Mouse (Mus musculus) kidney, postnatal 14 days (tissue): ENCODE results near the gene Per1.

ENCODE experiments used
- DNase-seq: peaks from one replicate; pipeline ENCODE4 v3.0.0; 2022; ENCODE audit warnings: mixed read lengths

Gene Per1

DNA sequence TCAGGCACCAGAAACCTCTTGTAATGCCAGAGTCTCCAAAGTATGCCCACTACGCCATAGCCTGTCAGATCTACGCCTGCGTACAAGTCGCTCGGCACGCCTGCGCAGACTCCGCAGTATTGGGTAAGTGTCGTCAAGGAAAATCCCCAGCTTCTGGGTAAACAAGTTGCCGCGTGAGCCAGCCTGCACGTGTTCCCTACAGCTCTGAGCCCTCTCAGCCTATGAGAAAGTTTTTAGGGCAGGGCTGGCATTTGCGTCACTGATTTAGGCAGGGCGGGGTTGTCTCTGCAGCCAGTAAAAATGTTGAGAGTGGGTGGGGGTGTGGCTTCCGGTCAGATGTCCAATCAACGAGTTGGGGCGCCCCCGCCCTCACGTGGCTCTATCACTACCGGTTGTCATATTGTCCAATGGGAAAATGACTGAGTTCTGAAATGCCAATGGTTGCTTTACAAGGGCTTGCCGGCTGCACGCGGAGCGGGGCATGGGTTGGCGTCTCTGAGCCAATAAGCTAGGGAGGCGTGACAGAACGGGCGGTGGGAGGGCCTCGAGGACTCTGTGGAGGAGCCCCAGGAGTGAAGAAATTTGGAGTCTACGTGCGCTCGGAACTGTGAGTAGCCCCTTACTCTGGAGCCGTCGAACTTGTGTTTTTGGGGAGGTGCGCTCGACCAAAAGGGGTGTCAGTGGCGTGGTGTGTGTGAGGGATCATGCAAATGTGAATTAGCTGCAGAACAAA, at the start of gene Per1:
Per1 (plus strand) TSS at position 521 of the 733 bp plus-strand sequence.
- peak; percentile 100 for DNase-seq

DNA sequence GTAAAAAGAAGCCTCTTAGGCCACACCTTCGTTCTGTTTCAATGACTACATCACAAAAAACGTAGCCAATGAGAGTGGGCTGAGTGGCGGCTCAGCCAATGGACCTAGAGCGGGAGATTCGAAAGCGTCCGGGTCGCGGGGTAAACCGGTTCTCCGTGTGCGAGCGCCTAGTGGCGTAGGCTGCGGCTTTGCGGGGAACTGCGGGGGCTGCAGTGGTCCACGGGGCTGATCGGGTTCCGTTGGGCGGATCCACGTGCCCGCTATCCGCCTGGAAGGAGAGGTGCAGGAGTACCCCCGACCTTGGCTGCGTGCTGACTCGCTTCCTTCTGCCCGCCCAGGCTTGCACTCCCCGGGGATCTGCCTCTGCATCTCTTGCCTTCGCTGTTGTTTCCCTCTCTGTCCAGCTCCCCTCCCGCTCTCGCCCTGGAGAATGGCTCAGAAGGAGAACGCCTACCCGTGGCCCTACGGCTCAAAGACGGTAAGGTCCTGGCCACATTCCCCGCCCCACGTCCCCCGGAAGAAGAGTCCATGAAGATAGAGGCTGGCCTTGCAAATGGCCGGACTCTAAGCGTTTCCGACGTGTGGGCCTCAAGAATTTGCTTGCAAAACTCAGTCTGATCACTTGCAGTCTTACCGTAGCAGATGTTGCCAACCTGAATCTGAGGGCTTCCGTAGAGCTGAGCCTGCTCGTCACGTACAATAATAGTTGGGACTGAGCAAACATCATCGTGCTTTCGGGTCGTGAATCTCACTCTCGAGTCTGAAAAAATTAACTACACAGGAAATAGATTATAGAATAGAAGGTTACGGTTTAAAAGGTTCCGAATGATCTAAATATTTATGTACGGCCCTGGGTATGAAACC, 49.3 kb upstream of the Per1 start, which contains the start of gene Aurkb:
Aurkb (plus strand) TSS at position 117 of the 864 bp plus-strand sequence.
- DNase-seq, result peak; percentile 90

DNA sequence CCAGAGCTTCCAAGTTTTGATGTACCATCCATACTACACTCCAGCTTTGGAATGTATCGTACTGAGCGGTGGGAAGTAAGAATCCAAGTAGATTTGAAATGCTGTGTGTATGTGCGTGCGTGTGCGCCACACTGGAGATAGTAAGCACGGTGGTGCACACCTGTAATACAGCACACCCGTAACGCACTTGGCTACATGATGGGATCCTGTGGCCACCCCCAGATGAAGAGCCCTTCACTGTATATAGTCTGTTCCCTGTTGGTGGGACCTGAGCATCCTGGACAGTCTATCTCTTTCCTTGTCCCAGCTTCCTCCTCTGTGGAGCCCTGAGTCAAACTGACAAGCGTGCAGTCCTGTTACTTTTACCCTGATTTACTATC, 48.6 kb upstream of the Per1 start:
- DNase-seq, result no peak

DNA sequence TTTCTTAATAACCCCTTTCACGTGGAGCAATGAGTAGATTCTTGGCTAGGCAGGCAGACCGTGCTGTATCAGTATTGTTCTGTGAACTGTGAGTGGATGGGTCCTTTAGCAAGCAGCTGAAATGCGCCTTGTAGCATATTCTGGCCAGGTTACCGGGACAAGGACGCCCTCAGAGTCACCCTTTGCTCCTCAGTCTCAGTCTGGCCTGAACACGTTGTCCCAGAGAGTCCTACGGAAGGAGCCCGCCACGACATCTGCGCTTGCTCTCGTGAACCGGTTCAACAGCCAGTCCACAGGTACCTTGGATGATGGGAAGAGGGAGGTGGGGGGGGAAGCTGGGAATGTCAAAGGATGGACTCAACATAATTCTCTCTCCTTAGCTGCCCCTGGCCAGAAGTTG, 47.4 kb upstream of the Per1 start:
- no peak for DNase-seq

DNA sequence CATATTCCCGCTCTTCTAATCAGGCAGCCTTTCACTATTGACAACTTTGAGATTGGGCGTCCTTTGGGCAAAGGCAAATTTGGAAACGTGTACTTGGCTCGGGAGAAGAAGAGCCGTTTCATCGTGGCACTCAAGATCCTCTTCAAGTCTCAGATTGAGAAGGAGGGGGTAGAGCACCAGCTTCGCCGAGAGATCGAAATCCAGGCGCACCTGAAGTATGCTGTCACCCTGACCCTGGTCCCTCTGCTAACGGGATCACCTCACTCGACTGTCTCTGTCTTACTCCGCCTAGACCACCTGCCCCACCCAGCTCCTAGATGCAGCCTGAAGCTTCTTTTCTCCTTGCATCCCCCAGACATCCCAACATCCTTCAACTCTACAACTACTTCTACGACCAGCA, 46.9 kb upstream of the Per1 start:
- DNase-seq, result no peak

DNA sequence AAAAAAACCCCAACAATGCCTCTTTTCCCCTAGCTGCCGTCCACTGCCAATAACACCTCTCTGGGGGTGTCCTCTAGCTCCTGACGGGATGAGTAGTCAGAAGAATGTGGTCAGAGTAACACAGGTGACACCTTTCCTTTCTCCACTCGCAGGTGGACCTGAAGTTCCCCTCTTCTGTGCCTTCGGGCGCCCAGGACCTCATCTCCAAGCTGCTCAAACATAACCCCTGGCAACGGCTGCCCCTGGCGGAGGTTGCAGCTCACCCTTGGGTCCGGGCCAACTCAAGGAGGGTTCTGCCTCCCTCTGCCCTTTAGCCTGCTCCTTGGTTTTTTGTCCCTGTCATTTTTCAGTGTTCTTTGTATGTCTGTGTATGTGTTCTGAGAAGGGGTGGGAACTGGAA, 44.3 kb upstream of the Per1 start:
- DNase-seq, result no peak

DNA sequence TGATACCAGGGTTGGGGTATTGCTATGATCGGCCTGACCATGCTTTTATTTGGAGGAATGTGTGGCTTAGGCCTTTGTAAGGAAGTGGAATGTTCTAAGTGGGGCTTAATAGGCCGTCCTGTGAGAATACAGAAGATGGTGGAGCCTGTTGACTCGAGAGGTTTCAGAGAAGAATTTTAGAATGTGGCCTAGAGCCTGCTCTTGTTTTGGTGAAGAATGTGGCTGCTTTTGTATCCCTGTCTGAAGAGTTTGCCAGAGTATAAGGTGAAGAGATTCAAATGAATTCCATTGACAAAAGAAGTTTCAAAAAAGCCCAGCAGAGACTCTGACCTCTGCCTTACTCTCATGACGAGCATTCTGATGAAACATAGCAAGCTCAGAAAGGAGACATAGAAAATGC, 43.2 kb upstream of the Per1 start:
- DNase-seq, result no peak

DNA sequence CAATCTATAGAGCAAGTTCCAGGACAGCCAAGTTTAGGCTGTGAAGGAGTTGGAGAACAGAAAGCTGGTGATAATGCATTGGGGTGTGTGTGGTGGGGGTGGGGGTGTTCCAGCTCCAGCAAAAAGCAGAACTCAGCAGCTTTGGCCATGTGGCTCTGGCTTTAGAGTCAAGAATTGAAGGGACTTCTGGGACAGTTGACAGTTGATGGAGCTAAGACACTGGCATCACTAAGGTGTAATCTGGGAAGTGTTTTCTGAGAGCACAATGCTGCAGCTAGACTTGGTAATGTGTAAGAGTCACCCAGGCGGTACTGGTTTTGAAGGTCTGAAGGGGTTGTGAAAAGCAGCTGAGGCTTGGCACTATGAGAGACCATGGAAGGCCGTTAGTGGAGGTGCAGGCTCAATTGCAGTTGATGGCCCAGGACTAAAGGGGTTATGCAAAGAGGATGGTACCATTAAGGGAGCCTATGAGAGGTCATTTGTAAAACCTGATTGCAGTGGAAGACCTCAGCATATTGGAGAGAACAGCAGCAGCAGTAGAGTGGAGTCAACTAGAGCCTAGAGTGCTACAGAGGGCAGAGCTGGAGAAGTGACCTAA, 42.1 kb upstream of the Per1 start:
- no peak for DNase-seq

DNA sequence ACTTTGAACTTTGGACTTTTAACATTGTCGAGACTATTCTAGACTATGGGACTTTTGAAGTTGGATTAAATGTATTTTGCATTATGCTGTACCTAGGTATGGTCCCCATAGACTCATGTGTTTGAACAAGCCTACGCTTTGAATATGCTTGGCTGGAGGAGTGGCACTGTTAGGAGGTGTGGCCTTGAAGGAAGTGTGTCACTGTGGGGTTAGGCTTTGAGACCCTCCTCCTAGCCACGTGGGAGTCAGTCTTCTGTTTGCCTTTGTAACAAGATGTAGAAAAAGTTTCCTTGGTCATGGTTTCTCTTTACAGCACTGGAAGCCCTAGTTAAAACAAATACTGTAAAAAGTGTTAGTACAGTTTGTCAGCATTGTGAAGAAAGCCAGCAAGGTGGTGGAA, 41.2 kb upstream of the Per1 start:
- no peak for DNase-seq

DNA sequence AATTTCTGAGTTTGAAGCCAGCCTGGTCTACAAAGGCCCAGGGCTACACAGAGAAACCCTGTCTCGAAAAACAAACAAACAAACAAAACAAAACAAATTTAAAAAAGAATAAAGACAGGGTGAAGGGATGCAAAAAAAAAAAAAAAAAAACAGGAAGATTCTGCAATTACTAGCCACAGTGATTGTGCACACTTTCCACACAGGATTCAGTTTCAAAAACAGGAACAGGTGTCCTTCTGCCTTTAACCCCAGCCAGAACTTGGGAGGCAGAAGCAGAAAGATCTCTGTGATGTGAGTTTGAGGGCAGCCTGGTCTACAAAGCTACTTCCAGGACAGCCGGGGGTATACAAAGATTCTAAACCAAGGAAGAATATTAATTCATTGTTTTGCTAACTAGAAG, 36.8 kb upstream of the Per1 start:
- DNase-seq, result no peak

DNA sequence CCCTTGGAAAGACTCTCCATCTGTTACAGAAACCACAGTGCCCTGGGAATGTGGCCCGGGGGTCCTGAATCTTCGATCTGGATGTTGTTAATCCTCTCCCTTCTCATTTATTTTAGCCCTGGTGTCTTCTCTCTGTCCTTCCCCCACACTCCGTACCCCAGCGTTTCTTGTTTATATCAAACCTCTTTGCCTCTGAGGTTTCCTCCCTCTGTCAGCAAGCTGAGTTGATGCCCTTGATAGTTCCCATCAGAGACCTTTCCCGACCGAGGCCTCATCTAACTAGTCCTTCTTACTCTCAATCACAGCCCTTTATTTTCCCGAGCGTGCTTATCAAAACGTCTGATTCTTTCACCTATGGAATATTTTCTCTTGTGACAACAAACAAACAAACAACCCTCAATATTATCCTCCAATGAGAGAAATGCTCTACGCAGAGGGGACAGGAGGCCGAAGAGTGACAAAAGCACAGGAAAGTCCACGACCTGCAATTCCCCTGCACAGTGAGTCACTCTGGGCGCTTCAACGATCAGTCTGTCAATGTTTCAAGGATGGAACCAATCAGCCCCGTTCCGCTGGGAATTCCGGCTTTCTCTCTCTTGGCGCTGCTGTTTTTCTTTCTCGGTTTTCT, 36.2 kb upstream of the Per1 start:
- DNase-seq, result no peak

DNA sequence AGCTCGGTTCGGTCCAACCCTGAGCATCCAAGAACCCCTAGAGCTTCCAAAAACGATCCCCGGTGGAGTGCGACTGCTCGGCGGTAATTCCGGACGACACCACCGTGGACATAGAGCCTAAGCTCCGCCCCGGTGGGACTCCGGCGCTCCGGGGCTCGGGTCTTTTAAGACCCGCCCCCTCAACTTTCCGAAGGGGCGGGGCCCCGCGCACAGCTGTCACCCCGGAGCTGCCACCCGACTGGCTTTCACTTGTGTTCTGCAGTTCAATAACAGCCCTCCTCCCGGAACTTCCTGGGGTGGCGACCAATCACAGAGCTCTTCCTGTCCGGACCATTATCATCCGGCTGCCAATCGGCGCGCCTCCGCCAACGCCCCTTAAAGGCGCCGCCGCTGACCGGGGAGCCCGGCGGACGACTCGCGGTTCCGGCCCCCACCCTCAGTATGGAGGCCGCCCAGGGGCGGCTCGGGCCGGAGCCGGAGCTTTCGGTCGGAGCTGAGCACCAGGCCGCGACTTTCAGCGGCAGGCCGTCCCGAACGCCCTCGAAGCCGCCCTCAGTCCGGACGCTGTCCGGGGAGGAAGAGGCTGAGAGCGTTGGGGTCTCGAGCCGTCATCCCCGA, 35.6 kb upstream of the Per1 start, which contains the start of gene Borcs6:
Borcs6 (plus strand) TSS at position 361 of the 618 bp plus-strand sequence.
- DNase-seq, result peak; percentile 98

DNA sequence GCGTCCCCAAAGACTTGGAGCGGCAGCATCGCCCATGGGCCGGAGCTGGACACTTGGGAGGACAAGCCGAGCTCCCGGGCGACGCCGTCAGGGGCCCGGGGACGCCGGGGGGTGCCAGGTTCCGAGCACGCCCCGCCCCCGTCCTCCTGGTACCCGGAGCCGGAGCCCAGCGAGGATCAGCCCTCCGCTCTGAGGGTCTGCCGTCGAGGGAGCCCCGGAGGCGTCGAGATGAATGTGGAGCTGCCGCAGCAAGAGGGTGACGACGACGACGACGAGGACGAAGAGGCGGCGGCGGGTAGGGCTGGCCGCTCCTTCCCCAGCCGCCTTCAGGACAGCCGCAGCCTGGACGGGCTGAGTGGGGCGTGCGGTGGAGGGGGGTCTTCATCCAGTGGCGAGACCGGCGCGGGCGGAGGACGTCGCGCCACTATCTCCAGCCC, 35.0 kb upstream of the Per1 start:
- peak; percentile 72 for DNase-seq

DNA sequence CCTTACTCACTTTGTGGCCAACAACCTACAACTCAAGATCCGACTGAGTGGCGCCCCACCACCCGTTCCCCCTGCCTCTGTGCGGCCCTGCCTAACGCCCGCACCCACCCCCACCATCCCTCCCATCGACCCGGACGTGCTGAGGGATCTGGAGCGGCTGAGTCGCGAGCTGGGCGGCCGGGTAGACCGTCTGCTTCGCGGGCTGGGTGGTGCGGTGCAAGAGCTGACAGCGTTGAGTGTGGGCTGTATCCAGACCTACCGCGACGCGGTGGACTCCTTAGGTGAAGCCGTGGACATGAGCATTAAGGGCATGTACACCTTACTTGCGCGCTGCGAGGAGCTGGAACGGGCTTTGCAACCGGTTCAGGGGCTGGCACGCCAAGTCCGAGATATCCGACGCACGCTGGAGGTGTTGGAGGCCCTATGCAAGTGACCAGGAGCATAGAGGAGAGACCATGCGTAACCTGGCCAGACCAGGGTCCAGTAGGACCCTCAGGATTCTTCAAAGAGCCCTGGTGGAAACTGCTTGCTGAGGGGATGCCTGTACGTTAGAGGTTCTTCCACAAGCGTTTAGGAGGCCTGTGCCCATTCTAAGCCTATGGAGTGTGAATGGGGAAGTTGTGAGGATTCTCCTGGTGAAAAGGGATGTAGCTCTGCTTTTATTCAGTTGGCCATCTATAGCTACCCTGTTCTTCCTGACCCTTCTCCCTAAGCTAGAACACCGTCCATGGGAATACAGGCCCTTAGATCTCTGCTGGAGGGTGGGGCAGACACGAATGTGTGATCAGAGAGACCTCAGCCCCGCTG, 34.4 kb upstream of the Per1 start:
- DNase-seq, result peak; percentile 38

DNA sequence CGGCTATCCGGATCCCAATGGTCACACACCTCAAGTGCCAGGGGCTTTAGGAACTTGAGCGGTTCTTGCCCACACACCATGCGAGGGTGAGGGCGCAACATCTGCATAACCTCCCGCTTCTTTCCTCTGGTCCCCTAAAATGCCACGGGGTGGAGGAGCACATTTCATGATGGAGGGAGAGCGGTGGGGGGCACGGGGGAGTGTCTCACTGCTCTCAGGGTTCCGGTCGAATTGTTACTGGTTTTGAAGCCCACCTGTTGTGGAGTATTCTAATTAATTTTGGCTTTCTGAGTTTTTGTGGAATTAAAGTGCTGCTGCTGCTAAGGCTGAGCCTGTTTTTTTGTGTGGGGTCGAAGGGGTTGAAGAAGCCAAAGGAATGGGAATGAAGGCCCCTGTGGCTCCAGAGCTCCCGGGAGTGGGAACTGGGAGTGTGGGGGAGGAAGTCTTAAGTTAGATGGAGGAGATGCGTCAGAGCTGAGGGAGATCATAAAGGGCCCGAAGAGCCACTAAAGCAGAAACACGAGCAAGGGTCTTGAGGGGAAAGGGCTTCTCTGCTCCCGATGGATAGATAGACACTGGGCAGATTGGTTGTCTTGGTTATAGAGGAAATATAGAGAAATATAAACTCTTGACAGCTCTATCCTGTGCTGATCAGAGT, 33.6 kb upstream of the Per1 start:
- no peak for DNase-seq

DNA sequence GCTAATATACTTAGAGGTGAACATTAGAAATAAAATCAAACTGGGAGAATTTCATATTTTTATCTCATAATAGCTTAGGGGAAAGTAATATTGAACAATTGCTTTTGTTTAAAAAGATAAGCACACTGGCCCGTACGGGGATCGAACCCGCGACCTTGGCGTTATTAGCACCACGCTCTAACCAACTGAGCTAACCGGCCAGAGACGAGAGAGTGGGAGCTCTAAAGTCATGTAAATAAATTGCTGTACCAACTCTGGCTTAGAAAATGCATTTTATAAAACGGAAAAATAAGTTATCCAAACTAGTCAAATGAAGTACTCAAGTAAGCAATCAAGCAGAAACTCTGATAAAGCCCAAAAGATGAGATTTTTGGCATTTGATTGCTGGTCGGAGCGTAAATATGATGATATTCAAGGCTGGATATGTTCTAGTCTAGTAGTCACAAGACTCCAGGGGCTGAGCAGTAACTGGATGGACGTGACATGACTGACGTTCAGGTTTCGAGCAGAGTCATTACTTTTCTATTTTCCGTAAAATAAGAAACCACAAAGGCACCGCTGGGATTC, 32.7 kb upstream of the Per1 start:
- DNase-seq, result peak; percentile 86

DNA sequence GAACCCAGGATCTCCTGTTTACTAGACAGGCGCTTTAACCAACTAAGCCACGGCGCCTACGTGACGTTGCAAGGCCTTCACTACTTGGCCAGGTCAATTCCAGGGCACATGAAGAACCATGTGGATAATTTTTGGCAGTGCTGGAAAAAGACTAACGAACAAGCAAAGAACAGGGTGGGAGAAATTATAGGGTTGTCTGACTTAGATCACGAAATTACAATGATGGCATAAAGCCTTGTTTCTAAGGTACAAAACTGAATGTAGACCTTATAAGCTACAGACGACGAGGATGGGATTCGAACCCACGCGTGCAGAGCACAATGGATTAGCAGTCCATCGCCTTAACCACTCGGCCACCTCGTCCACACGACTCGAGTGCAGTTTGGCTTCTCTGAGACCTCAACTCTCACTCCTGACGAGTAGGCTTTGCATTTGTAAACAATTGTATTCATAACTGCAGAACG, 32.2 kb upstream of the Per1 start:
- peak; percentile 96 for DNase-seq

DNA sequence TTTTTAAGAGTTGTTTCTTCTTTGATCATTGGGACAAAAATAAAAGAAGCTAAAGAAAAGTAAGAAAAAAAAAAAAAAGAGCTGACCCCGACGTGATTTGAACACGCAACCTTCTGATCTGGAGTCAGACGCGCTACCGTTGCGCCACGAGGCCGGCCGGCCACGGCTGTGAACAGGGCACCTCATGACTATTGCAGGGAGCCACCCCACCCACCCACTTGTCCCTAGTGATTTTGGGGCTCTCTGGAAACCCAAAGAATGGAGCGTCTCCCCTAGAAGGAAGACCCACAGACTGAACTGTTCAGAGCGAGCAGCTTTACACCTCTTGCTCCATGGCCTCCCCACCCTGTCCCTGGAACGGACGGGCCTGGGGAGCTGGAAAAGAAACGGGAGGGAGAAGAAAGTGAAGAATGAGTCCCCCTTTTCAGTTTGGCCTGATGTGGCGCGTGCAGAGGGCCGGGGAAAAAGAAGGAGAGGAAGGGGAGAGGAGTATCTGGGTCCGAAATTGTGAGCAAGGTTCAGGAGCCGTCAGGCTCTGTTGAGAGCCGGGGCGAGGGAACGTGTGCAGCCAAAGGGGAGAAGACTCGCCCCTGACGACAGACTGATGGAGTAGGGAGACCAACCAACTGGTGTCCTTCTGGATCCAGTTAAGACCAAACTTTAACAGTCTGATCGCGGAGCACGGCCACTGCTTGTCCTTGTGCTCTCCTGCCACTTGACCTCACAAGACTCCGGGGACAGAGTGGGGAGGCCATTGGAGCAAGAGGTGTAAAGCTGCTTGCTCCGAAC, 31.4 kb upstream of the Per1 start:
- peak; percentile 88 for DNase-seq

DNA sequence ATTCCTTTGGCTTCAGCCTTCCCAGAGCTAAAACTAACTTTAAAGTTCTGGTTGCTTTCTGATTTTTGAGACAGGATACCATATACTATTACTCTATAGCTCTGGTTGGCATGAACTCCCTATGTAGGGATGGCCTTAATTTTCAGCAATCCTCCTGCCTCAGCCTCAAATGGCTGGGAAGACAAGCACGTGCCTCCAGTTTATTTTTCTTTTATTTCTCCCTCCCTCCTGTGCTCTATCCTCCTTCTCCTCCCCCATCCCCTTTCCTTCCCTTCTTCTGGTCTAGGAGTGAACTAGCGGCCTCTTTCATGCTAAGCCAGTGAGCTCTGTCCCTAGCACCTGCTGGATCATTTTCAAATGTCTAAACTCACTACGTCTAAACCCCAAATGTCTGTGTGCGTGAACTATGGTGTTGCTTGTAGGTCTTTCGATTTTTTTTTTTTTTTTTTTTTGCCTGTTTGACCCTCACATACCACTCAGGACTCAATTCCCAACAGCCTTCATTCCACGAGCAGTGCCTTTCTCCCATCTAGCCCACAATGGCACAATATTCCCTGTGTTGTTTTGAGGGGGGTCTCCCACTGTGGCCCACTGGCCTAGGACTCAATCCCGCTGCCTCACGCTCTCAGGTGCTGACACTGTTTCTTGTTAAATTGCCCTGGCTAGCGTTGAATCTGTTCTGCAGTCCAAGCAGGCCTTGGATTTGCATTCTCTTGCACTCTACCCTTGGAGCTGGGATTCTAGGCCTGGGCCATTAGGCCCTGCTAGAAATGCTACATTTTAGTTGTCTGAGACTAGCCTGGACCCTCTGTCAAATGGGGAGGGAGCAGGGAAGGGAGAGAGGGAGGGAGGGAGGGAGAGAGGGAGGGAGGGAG, 30.5 kb upstream of the Per1 start:
- DNase-seq, result no peak
